Mouse (Mus musculus) c-Kit-positive CD71-positive TER-119-negative erythroid progenitor cells, embryonic 14.5 days (primary cell): ENCODE measurements around the gene Olfr508.
"Not testable (repeated sequence)": the region's sequence is repeated elsewhere in the genome, so short reads cannot be mapped to it uniquely, and the experiment has no call there.

ENCODE experiments used
- DNase-seq: peaks from one replicate; pipeline ENCODE4 v3.0.0-alpha.2; 2013; ENCODE audit warnings: low read depth

Gene Olfr508

DNA sequence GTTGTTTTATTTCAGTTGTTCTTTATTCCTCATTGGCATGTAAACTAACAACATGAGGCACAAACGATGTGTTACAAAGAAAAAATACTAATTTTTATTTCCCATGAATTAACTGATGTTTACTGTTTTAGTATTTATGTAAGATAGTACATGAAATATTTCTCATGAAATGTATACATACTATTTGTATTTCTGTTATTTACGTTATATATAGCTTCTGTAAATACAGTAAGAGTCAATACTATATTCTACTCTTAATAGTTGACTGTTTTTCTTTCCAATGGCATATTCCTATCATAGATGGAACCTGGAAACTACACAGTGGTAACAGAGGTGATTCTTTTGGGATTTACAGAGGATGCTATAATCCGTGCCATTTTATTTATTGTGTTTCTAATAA is at the start of gene Olfr508:
Gene Olfr508 (plus strand): TSS at position 301 of the 400 bp plus-strand sequence.
- DNase-seq = no peak

GRCm38 (mm10) chr7:108589797-108590196 is 40.0 kb upstream of the Olfr508 start:
- no peak for DNase-seq

DNA sequence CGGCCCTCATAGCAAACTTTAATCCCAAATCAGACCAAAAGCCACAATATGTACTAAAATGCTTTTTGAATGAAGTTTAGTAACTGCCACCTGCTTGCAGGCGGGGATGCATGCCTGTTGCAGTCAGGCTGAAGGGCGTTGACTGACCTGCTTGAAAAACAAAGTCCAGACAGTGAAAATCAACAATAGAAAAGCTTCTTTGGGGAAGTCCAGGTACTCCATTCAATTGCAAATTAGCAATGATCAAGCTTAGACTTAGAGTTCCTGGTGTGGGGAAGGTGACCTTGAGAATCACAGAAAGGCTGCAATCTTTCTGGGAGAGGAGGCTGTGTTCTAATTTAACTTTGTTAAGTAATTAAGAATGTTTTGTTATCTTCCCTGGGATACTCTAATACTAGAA is 27.9 kb upstream of the Olfr508 start:
- DNase-seq = not testable (repeated sequence)

DNA sequence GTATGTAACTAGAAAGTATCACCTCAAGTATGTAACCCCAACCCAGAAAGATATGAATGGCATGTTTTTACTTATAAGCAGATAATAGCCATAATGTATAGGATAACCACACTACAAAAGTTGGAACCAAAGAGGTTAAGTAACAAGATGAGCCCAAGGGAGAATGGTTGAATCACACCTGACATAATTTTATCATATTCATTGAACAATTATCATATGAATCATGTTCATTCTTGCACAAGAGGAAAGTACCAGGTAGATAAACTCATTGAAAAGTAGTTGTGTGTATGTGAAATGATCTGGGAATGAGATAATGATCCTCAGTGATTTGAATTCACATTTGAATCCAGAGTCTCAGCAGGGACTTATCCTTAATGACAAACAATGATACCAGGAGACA is 19.3 kb upstream of the Olfr508 start, which contains the start of gene Olfr506:
Gene Olfr506 (plus strand): TSS at position 301 of the 400 bp plus-strand sequence.
- no peak for DNase-seq

DNA sequence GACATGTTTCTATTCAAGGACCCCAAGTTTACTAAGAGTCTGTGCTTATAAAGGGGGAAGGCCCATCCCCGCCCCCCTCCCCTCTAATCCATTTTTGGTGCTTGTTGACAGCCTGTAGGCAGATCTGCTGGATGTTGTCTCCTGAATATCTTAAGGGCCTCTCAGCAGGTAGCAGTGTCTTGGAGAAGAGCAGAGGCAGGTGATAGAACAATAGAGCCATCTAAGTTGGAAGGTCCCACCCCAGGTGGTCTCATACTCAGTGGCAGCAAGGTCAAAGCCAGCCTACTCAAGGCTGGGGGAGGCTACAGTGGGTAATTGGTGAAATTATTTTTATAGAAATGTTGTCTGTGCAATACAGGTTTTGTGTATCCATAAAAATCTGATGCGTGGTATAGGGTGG is 15.7 kb upstream of the Olfr508 start:
- DNase-seq = no peak

DNA sequence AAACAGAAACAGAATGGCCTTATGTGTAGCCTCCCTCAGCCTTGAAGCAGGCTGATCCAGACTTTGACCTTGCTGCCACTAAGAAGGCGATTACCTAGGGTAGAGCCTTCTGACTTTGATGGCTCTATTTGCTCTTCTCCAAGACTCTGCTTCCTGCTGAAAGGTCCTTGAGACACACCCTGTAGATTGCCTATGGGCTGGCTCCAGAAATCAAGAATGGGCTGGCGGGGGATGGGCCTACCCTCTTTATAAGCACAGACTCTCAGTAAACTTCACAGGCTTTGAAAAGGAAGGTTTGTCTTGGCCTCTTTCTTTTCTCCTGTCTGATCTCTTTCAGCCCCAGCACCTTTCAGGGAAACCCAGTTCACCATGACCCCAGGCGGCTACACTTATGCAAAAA is 13.0 kb upstream of the Olfr508 start:
- not testable (repeated sequence) for DNase-seq

DNA sequence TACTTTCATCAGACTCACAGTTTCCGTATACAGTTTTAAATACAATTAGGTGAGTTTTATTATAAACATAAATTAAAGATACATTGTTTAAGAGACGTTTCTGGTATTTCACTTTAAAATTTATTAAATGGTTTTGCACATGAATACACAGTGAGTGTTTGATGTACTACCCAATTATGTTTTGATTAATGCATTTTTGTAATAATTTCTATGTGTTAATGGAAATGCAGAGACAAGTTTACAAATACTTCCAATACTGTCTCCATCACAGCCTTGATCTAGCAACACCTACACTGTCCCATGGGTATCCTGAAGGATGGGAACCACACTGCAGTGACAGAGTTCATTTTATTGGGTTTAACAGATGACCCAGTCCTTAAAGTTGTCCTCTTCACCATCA is 8.3 kb upstream of the Olfr508 start, which contains the start of gene Olfr507:
Gene Olfr507 (plus strand): TSS at position 301 of the 400 bp plus-strand sequence.
- no peak for DNase-seq

GRCm38 (mm10) chr7:108651806-108652205 is 22.0 kb downstream of the Olfr508 start, which contains the start of gene Olfr509:
TSS of gene Olfr509 (minus strand) at chr7:108651906.
- no peak for DNase-seq

GRCm38 (mm10) chr7:108662419-108662818 is 32.6 kb downstream of the Olfr508 start:
- DNase-seq = no peak

- DNase-seq = no peak
Measured at GRCm38 (mm10) chr7:108666118-108666517, 36.3 kb downstream of the Olfr508 start, which contains the start of gene Olfr510. TSS of gene Olfr510 (plus strand) at chr7:108666418.

- no peak for DNase-seq
Measured at GRCm38 (mm10) chr7:108671058-108671457, 41.3 kb downstream of the Olfr508 start.

DNA sequence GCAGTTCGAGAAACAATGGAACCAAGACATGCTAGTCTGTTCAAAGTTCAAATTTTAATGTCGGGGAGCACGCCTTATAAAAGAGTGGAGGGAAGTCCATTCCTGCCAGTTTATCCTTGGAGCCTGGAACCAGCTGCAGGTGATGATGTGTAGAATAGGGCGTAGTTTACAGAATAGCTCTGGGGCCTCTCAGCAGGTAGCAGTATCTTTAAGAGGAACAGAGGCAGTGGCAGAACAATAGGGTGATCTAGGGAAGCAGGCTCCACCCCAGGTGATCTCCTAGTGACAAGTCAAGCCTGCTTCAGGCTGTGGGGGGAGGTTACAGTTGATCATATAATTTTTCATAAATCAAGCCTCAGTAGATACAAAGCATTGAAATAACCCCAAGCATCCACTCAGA is 49.1 kb downstream of the Olfr508 start:
- DNase-seq = no peak
